19 mouse cellular contexts compared by ENCODE assay signal in genomic region chr13:44711062-44711461, GRCm38 (mm10). TPM values are rescaled to one million over a fixed set of nuclear protein-coding genes. Genes with fewer than 3 reads are reported as not detected.
DNase-seq lines count a peak whose midpoint lies in the region; ATAC-seq and TF ChIP-seq lines count a peak whose summit lies in the region.
"Had no signal": no experiment of that assay in that cellular context is flagged by ENCODE, and none has a peak within 500 bp of the region (broad histone marks: within the 10 kb centered on the region; RNA-seq: fewer than 3 reads in every experiment).

No protein-coding gene starts in this region.

- 60% methylated on average over 5 of the region's 5 CpGs for WGBS in liver, embryonic 11.5 days
- 62% methylated on average over 5 of the region's 5 CpGs for WGBS in liver, postnatal 0 days (ENCODE audit: insufficient replicate concordance)
- 61% methylated on average over 5 of the region's 5 CpGs for WGBS in liver, embryonic 13.5 days (ENCODE audit: insufficient replicate concordance)

- H3K36me3 ChIP-seq in liver, embryonic 11.5 days (ENCODE audit: control insufficient read depth, insufficient read depth, low read length): no peaks in the 10 kb centered on the region
- H3K36me3 ChIP-seq in liver, postnatal 0 days (replicated peaks; ENCODE audit: insufficient read depth, low read length): no peaks in the 10 kb centered on the region
- H3K36me3 ChIP-seq in liver, embryonic 13.5 days: no peaks in the 10 kb centered on the region
- H3K36me3 ChIP-seq: embryonic facial prominence, embryonic 10.5 days; heart, embryonic 10.5 days; hindbrain, embryonic 12.5 days had no signal

- peak overlapping the region; percentile 46; the same call in 1 of the 2 replicates for H3K9ac ChIP-seq in liver, embryonic 11.5 days (ENCODE audit: low read depth, low read length)
- no peak overlapping the region for H3K9ac ChIP-seq in liver, postnatal 0 days (replicated peaks)
- 0 out of 2 replicates have a peak overlapping the region, but pooled peaks have one; percentile 43 for H3K9ac ChIP-seq in liver, embryonic 13.5 days
- H3K9ac ChIP-seq: hindbrain, embryonic 12.5 days had no signal

- no peak for TF ChIP-seq EP300 in liver, postnatal 0 days (IDR thresholded peaks at IDR 0.05; ENCODE audit: low read depth)

- H3K4me1 ChIP-seq in liver, embryonic 11.5 days (replicated peaks; ENCODE audit: control insufficient read depth, insufficient read depth, low read length): peaks cover 29% of the 10 kb centered on the region
- H3K4me1 ChIP-seq in liver, postnatal 0 days (ENCODE audit: insufficient read depth): peaks cover 12% of the 10 kb centered on the region
- H3K4me1 ChIP-seq in liver, embryonic 13.5 days (replicated peaks): peaks cover 48% of the 10 kb centered on the region

- no peak overlapping the region for H3K4me2 ChIP-seq in liver, embryonic 11.5 days
- H3K4me2 ChIP-seq in liver, postnatal 0 days (ENCODE audit: low read depth, low read length): no peak overlapping the region
- H3K4me2 ChIP-seq in liver, embryonic 13.5 days: no peak overlapping the region
- H3K4me2 ChIP-seq: hindbrain, embryonic 12.5 days had no signal

- H3K27ac ChIP-seq in liver, embryonic 11.5 days (ENCODE audit: low read depth, low read length): peak overlapping the region; percentile 94; the same call in 1 of the 2 replicates
- no peak overlapping the region for H3K27ac ChIP-seq in liver, postnatal 0 days (ENCODE audit: low read depth)
- H3K27ac ChIP-seq in liver, embryonic 13.5 days: peak overlapping the region; percentile 82
- H3K27ac ChIP-seq: hindbrain, embryonic 12.5 days had no signal

- no peaks in the 10 kb centered on the region for H3K27me3 ChIP-seq in liver, embryonic 11.5 days (replicated peaks; ENCODE audit: control insufficient read depth, insufficient read depth, low read length)
- H3K27me3 ChIP-seq in liver, postnatal 0 days (ENCODE audit: insufficient read depth, low read length): no peaks in the 10 kb centered on the region
- no peaks in the 10 kb centered on the region for H3K27me3 ChIP-seq in liver, embryonic 13.5 days
- H3K27me3 ChIP-seq: hindbrain, embryonic 12.5 days had no signal

- no peak for DNase-seq in liver, embryonic 11.5 days (ENCODE audit: low spot score)
- DNase-seq in liver, postnatal 0 days: no peak
- peak; percentile 63 for DNase-seq in ES-CJ7 (ENCODE audit: low read depth, low spot score)
- no peak for DNase-seq in liver, embryonic 13.5 days
- DNase-seq in kidney, postnatal 10 days: no peak
- DNase-seq in thymus, postnatal 10 days (ENCODE audit: low spot score in 2 of 2): no peak
- DNase-seq in kidney, adult 18-20 months: no peak
- DNase-seq: adrenal gland, adult 8-10 months; adrenal gland, postnatal 36 days; cerebellum, adult 2 months; gastrocnemius, postnatal 10 days; heart, adult 18-20 months; heart, postnatal 10 days; heart, postnatal 4 days had no signal

- no peak for ATAC-seq in liver, embryonic 11.5 days (replicated peaks; ENCODE audit: low FRiP score)
- no peak for ATAC-seq in liver, postnatal 0 days
- ATAC-seq in liver, embryonic 13.5 days (ENCODE audit: low read depth): no peak
- ATAC-seq: forebrain, embryonic 14.5 days; hindbrain, embryonic 16.5 days had no signal

- H3K4me3 ChIP-seq in liver, embryonic 11.5 days (ENCODE audit: low read depth, low read length): no peak overlapping the region
- H3K4me3 ChIP-seq in liver, postnatal 0 days (ENCODE audit: low read depth, low read length): no peak overlapping the region
- H3K4me3 ChIP-seq in liver, embryonic 13.5 days (replicated peaks): no peak overlapping the region
- H3K4me3 ChIP-seq: embryonic facial prominence, embryonic 10.5 days; heart, embryonic 10.5 days; hindbrain, embryonic 12.5 days had no signal

- TF ChIP-seq CTCF in liver, postnatal 0 days (IDR thresholded peaks at IDR 0.05; ENCODE audit: low read depth): no peak

- no peaks in the 10 kb centered on the region for H3K9me3 ChIP-seq in liver, embryonic 11.5 days (ENCODE audit: control insufficient read depth, low read length)
- H3K9me3 ChIP-seq in liver, postnatal 0 days (ENCODE audit: low read length): no peaks in the 10 kb centered on the region
- no peaks in the 10 kb centered on the region for H3K9me3 ChIP-seq in liver, embryonic 13.5 days (replicated peaks)
- H3K9me3 ChIP-seq: embryonic facial prominence, embryonic 10.5 days; heart, embryonic 10.5 days; hindbrain, embryonic 12.5 days had no signal

RNA-seq across cellular contexts. Expression of gene Jarid2, which starts 18.2 kb away (rescaled TPM):
- polyA plus RNA-seq in liver, embryonic 11.5 days (2014; fragmentation: Nextera tagmentation; extraction: Ambion mirVana): 19.2 and 19.6 TPM in 2 replicates
- polyA plus RNA-seq in liver, postnatal 0 days (2015; fragmentation: Nextera tagmentation; extraction: Ambion mirVana): 5.7 and 6.8 TPM in 2 replicates
- polyA plus RNA-seq in liver, embryonic 13.5 days (2015; fragmentation: Nextera tagmentation; extraction: Ambion mirVana): 8.0 and 11.6 TPM in 2 replicates
